Comparison of ENCODE assay signal across 19 mouse cellular contexts in the genomic region with DNA sequence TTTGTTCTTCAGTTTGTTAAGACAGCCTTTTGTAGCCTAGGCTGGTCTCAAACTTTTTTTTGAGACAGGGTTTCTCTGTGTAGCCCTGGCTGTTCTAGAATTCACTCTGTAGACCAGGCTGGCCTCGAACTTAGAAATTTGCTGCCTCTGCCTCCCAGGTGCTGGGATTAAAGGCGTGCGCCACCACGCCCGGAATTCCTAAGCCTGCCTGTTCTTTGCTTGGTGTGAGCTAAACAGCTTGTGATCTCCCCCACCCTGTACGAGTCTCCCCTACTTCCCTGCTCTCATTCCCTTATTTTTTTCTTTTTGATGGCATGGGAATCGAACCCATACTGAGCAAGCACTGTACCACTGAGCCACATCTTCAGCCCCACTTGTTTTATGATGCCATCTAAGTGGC. TPM values are rescaled to one million over a fixed set of nuclear protein-coding genes. Genes with fewer than 3 reads are reported as not detected.
"Had no signal": no experiment of that assay in that cellular context is flagged by ENCODE, and none has a peak within 500 bp of the region (broad histone marks: within the 10 kb centered on the region; RNA-seq: fewer than 3 reads in every experiment).

No protein-coding gene starts in this region.

- H3K4me3 ChIP-seq: midbrain, embryonic 10.5 days; midbrain, embryonic 12.5 days; myocyte; neural tube, embryonic 13.5 days; neural tube, embryonic 15.5 days had no signal

- H3K9ac ChIP-seq: liver, postnatal 0 days; lung, embryonic 14.5 days; midbrain, embryonic 12.5 days; neural tube, embryonic 13.5 days; neural tube, embryonic 15.5 days had no signal

- H3K36me3 ChIP-seq: midbrain, embryonic 12.5 days; neural tube, embryonic 13.5 days; neural tube, embryonic 15.5 days had no signal

- H3K9me3 ChIP-seq: midbrain, embryonic 10.5 days; midbrain, embryonic 12.5 days; neural tube, embryonic 13.5 days; neural tube, embryonic 15.5 days had no signal

- DNase-seq: liver, postnatal 0 days; lung, embryonic 14.5 days; lung, postnatal 10 days; lung, postnatal 4 days; midbrain, embryonic 14.5 days; retina, postnatal 1 day; right cerebral cortex, adult 18-20 months; right cerebral cortex, postnatal 14 days; thymus, adult 18-20 months; thymus, postnatal 14 days; thymus, postnatal 36 days had no signal

- H3K4me2 ChIP-seq: lung, embryonic 14.5 days; midbrain, embryonic 12.5 days; neural tube, embryonic 13.5 days; neural tube, embryonic 15.5 days had no signal

- ATAC-seq: liver, postnatal 0 days; midbrain, embryonic 16.5 days had no signal

- H3K27me3 ChIP-seq: midbrain, embryonic 12.5 days; neural tube, embryonic 13.5 days; neural tube, embryonic 15.5 days had no signal

- H3K27ac ChIP-seq: midbrain, embryonic 10.5 days; midbrain, embryonic 12.5 days; neural tube, embryonic 13.5 days; neural tube, embryonic 15.5 days had no signal

RNA-seq across cellular contexts. Expression of gene Rlbp1, which starts 8.3 kb away (rescaled TPM):
- polyA plus RNA-seq: myocyte; spleen, adult 2 months; stomach, embryonic 14.5 days had no signal
